Mouse (Mus musculus) cerebral cortex, adult 2 months (tissue): ENCODE results near the gene Cygb.

ENCODE experiments used
- WGBS: fragments of 180-500 bp; shearing (Covaris S2); methylation state at CpG from one replicate; pipeline ENCODE4 v1.1.7; 2018; 5-methylcytosine and 5-hydroxymethylcytosine counted together

Cygb gene

DNA sequence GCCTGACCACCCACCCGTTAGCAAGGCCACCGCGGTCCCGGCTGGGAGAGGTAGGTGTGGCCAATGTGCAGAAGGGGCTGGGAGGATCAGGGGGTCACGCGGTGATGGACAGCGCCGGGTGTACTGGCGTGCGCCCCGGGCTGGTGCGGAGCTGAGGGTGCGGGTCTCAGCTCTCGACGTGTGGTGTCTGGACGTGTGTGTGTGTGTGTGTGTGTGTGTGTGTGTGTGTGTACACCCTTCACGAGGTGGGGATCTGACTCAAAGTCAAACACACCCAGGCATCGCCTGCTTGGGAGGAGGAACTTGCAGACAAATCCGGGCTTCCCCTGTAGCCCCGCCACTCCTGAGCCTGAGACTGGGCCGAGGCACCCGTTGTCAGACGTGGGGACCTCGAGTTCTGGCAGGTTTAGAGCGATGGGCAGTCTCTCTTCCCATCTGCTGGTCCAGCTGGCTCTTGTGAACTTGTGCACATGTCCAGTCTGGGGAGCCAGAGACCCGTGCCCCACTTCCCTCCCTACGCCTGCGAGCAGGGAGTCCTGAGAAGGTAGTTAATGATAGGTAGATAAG is at the start of gene Cygb:
Gene Cygb (minus strand): TSS at position 59 of the 567 bp plus-strand sequence.
- 9% methylated on average over 28 of the region's 28 CpGs for WGBS

DNA sequence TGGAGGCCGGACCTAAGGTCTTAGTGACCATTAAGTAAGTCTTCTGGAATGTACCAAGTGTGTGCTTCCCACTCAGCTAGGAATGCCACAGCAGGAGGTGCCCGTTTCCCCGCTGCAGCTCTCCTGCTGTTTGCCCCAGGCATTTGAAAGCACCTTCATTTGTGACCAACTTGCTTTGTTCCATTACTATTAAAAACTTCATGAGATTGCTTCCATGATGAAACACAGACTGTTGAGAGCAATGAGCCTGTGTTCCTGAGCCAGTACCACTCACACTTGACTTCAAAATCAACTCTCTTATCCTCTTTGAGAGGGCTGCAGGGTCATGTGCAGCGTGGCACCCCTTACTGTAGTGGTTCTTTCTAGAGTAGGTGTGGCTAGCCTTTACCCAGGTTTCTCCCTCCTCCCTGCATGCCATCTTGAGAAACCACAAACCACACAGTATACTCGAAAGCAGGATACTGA is 47.3 kb upstream of the Cygb start:
- WGBS, result 63% methylated on average over 5 of the region's 5 CpGs

DNA sequence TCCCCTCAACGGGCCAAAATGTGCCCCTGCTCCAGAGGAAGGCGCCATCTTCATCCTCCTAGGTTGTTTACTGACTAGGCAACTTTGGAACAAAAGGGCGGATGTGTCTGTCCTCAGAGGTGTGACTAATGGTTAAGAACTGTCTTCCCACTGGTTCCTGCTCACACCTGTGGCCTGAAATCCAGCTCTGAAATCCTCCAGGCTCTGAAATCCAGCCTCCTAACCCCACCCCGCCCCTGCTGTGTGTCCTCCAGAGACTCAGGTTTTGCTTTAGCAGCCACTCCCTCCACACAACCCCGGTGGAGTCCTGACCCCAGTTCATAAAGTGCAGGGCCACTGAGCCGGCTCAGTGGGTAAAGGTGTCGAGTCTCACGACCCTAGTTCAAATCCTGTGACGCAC is 43.4 kb upstream of the Cygb start:
- 81% methylated on average over 9 of the region's 9 CpGs for WGBS

DNA sequence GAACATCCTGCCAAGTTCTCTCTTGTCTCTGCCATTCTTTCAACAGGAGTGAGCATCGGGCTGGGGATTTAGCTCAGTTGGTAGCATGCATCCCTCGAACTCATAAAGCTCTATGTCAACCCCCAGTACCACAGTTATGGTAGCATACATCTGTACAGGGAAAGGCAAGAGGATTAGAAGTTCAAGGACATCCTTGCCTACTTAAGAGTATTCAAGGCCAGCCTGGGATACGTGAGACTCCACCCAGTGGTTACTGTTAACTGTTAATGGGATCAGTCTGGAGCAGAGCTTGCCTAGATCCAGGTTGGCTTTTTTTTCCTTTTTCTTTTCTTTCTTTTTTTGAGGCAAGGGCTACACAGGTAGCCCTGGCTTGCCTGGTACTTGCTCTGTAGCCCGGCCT is 42.3 kb upstream of the Cygb start:
- 88% methylated on average over 4 of the region's 4 CpGs for WGBS

DNA sequence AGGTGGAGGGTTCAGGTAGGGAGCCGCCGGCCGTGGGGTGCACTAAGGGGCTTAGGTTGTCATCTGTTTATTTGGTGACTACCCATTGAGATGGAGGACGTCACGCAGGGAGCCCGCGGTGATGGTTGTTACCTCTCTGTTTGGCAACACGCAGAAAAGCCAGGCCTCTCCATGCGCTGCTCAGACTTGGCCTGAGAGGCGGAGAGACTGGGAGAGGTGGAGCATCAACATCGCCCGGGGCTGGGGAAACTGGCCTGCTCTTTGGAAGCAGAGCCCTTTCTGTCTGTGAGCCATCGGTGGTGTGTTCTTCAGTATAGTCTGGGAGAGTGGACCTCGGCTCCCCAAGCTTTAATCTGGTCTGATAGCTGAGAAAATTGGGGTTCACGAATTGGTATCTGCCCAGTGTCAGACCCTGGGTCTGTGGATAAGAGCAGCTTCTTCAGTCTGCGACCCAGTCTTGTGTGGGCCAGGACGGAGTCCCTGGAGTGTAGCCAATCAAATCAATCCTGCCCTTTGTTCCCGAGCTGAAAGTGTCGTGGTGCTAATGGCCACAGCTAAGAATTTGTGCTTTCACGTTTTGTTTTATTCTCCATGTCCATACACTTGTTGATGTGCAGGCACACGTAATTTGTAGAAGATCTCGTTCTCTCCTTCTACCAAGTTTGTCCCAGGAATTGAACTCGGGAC is 41.2 kb upstream of the Cygb start:
- WGBS, result 55% methylated on average over 23 of the region's 23 CpGs

DNA sequence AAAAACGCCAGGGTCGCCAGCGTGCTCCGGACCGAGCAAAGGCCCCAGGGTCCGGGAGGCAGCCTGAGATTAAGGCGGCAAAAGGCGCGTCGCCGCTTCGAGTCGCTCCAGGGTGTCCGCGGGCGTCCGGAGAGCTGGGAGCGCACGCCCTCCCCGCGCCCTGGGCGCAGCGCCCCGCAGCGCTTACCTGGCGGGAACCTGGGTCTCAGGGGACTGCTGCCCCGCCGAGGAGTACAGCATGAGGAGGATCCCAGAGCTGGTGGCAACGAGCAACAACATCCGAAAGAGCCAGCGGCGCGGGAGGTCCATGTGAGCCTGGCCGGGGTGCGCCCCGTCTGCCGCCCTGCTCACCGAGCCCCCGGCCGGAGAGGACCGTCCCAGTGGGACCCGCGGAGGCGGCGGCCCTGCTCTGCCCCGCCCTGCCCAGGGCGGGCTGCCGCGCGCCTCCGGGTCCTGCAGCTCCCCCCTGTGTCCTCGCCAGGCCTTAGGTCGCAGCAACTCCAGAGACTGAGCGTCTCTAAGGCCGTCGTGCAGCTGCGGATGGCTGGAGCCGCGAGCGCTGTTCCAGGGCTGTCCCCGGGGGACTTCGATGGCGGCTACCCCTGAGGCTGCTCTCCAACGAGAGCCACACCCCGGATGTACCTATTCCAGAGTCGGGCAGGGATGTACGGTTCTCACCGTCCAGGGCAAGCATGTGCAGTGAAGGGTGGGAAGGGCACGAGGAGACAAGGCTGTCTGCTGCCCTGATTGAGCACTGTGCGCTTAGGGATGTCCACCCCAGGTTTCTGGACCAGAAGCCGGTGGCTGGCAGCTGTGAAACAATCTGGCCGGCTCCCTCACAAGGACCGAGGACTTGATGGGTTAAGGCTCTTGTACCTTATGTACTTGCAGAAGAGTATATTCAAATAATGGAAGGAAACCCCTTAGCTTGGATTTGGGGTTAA is 40.4 kb upstream of the Cygb start:
- 9% methylated on average over 71 of the region's 73 CpGs for WGBS

DNA sequence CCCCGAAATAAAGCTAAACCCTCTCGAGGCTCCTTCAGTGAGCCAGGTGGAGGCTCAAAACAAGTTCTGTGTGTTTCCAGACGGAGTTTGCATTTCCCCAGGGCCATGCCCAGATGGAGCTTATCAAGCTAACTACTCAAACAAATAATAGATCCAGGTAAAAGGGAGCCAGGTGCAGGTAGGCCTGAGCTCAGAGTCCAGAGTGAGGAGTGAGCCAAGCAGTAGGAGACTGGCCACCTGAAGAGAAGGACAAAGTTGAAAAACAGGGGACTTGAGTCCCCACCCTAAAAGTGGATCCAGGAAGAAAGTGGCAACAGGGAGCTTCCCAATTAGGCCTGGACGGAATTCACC is 39.8 kb upstream of the Cygb start:
- WGBS, result 57% methylated on average over 4 of the region's 4 CpGs

DNA sequence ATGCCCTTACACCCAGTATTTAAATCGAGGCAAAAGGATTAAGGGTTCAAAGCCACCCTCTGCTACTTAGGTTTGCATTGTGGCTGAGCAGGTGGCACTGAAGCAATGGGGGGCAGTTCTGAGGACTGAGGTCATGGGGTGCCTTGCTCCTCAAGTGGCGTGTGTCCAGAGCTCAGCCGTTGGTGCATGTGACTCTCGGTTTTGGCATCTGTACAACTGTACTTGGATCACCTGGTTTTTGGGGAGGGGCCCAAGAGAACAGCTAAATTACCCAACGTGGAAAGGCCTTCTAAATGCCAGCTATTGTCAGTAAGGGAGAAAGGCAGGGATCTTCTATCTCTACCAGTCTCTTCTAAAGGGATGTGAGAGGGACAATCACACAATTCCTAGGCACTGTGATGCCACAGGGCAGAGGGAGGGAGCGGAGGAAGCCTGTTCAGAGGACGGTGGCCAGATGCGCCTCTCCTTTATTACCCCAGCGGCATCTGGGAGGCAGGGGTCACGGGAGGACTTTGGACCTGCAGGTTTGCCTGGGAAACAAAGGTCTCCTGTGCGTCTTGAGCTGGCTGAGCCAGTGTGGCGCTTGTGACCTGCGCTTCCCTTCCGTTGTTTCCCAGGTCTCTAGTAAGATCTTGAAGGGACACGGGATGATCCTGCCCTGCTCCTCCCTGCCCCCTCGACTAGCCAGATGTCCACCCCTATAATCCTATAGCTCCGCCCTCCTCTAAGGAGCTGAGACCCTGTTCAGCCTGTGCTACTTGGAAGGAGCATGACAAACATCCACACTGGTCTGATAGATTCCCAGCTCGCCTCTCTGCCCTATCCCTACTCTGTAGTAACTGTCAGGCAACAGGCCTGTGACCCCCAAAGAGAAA is 36.8 kb upstream of the Cygb start:
- 69% methylated on average over 18 of the region's 18 CpGs for WGBS

DNA sequence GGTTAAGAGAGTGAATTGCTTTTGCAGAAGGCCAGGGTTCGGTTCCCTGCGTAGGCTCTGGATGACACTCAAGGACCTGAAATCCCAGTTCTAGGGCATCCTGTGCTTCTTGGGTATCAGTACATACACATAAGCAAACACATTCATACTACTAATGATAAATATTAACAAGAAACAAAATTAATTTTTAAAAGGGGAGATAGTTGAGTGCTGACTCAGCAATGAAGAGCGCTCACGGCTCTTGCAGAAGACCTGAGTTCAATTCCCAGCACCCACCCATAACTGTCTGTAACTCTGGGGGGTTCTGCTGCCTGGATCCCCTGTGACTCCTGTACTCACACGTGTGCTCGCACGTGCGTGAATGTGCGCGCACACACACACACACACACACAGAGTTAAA is 35.5 kb upstream of the Cygb start:
- WGBS, result 97% methylated on average over 10 of the region's 10 CpGs

DNA sequence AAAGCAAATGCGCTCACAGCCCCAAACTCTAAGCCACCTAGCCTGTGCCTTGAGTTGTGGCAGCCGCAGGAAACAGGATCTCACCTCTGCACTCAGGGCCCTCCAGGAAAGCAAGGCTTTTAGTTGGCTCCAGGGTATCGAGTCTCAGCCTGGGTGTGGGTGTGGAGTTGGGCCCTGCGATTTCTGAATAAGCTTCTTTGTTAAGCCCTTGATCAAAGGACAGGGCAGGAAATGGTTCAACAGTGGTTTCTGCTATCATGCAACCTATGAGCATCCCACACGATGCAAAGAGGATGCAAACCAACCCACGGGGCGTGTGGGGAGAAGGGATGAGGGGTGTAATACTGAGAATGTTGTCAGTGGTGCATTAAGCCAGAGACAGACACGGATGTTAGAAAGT is 33.8 kb upstream of the Cygb start:
- 76% methylated on average over 8 of the region's 8 CpGs for WGBS

DNA sequence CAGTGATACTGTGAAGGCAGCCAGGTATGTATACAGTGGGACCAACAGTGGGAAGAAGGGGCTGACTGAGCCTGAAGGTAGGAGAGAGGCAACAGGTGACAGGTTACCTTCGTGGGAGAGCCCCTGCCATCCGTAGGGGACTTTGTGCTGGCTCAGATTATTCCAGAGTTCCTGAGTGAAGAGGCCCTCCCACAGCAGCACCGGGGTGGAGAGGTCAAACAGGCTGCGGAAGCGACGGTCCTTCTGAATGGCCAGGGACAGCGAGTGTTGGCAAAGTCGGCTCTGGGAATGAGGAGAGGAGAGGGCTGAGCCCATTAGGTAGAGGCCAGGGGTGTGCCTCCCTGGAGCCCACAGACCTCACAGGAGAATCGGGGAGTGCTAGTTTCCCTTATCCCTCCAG is 31.6 kb upstream of the Cygb start:
- WGBS, result 88% methylated on average over 9 of the region's 9 CpGs

DNA sequence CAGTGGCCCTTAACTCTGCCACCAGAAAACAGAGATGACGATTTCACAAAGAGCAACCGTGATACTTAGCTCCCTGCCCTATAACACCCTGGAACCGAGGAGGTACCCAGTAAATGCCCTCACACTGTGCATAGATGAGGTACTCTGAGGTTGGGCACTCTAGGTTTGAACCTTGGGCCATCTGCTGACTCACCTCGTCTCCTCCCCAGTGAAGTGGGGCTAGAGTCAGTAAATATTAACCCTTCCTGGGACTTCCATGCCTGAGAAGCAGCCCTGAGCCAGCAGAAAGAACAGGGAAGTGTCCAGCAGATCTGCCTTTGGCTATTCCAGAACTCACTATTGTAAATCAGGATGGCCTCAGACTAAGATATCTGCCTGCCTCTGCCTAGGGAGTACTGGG is 29.7 kb upstream of the Cygb start:
- 85% methylated on average over 4 of the region's 4 CpGs for WGBS

DNA sequence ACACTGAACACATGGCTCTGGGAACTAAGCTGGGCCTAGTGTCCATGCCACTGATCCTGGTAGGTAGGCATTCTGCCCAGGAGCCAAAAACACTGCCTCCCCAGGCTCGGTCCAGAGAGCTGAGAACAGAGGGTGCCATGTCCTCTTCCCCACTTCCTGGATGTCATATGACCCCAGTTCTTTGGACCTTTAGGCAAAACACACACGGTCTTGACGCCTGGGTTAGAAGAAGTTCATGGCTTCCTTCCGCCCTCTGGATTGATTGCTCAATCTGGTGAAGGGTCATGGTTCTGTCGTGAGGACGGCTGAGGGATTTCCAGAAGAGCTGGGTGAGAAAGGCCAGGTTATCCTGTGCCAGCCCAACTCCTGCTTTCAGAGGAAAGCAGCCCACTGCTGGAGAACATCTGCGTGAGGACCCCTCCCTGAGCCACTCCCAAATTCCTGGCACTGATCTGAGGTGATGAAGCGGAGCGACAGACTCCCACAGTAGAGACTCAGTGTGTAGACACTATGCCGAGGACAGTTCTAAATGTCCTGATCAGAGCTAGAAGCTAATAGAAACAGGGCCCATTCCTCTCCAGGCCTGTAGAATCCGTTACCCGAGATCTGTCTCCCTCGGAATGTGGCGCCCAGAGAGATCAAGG is 28.5 kb upstream of the Cygb start:
- WGBS, result 90% methylated on average over 14 of the region's 14 CpGs

DNA sequence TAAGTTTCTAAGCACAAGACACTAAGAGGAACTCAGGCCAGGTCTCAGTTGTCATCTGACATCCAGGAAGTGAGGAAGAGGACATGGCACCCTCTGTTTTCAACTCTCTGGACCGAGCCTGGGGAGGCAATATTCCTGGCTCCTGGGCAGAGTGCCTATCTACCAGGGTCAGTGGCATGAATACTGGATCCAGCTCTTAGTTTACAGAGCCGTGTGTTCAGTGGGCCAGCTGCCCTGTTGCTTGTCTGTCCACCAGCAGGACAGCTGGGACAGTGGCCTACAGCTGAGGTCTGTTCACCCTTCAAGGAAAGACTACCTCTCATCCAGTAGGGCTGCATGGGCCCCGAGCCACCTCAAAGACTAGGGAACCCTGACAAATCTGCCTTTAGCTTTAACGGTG is 27.0 kb upstream of the Cygb start:
- 75% methylated on average over 4 of the region's 4 CpGs for WGBS

DNA sequence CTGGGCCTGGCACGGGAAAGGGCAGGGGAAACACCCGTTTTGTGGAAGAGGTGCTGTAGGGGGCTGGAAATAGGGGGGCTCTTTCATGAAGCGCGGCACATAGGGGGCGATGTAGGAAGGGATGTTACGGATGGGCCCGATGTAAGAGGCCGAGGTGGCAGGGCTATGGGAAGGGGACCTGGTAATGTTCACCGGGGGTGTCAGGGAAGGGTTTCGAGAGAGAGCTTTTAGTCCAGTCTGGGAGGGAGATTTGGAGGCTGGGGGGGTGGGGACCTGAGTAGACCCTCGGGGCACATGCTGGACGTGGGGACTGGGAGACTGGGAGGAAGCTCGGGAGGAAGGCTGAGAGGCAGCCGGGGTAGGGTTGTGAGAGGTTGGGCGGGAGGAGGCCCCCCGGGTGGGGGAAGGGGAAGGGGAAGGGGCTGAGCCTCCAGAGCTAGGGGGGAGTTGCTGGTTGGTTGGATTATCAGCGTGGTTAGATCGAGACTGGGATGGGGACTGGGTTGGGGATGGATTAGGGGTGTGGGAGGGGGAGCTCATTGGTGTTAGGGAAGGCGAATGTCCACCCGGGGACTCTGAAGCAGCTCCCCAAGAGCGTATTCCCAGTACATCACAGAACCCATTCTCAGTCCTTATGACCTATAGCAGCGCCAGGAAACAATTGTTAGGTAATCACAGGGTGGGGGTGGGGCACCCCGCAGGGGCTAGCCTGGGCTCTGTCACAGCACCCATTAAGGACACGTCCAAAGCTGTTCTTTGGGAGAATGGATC is 26.4 kb upstream of the Cygb start:
- WGBS, result 78% methylated on average over 24 of the region's 24 CpGs

DNA sequence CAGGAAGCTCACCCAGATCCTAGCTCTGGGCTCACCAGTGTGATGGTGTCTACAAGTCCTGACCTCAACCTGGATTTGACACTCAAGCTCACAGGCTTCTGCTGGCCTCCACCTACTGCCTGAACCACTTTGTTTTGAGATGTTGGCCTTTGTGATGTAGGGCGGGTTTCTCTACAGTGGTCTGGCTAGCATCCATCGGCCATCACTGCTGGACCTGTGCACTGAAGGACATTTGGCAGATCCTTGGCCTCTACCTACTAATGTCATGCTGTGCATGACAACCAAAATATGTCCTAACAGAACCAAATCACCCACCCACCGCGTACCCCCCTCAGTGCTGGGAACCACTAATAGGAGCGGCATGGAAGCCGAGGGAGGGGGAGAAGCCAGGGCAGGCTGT is 25.0 kb upstream of the Cygb start:
- WGBS, result 88% methylated on average over 6 of the region's 6 CpGs

DNA sequence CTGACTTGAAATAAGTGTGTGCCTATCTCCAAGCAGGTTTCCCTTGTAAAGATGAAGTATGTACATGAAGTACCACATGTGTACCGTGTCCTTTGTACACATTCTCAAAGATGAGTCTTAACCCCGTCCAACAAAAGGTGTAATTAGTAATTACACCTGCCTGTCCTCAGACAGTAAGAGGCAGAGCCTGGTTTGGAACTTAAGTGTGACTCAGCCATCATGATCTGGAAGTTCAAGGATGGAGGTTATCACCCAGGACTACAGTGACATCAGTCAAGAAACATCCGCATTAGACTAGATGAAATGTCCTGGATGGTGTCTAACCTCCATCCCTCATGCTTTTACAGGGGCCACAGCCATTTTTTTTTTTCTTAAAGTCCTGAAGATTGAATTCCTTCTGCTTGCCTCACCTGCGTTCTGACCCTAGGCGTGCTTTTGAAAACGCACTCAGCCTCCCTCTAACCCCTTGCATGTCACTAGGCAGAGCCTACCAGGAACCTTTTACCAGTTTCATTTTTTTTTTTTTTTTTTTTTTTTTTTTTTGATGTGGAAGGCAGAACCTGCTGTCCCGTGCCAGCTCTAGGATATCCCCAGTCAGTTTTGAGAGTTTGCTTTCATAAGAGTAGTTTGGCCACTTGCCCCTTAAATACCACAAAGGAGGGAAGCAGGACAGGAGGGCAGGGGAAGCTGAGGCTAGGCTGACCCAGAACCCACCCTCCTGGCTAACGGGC is 23.8 kb upstream of the Cygb start:
- WGBS, result 83% methylated on average over 8 of the region's 8 CpGs

DNA sequence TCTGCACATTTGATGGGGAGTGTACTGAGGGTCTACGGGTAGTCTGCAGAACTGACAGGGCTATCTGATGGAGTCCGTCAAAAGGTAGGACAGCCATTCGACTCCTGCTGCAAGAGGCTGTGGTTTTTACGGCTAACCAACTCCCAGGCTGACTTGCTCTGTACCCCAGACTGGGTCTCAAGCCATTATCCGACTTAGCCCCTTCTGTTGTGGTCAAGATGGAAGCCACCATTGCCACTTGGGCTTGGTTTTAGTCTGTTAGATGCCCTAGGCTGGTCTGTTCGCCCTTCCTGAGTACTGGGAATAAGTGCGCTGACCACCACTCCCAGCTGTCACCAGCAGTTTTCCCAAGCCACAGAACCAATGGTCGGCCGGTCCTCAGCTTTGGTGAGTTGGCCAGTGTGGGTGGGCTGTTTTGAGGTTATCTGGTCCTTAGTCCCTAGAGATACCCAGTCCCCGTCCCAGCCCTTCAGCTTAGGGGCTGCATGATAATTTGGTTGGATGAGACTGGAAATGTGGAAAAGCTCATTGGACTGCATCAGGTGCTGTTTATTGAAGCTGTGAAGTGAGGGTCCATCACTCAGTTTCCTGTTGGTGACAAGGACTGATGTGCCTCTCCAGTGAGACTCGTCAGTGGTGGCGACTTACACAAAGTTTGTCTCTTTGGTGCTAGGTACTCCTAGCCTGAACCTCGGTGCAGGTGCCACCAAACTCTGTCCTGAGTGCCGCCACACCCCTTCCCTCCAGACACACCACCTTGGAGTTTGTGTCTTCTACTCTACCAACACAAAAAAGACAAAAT is 22.3 kb upstream of the Cygb start:
- WGBS, result 90% methylated on average over 14 of the region's 14 CpGs

DNA sequence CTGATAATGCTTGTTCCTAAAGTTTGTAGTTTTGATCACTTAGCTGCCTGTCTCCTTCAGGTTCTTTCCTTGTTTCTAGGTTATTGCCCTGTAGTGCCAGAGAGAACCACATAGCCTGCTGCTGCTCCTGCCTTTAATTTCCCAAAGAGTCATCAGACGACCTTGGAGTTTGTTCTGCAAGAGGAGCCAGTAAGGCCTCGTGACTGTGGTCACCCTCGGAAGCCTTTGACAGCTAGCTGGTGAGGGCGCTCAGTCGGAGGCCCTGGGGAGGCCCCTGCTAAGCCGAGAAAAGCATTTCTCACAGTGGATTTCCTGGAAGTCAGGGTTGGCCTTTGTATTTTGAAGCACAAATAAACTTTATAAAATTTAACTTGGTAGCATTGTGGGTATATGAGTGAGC is 21.3 kb upstream of the Cygb start:
- 67% methylated on average over 6 of the region's 6 CpGs for WGBS
